Mouse (Mus musculus) left cerebral cortex, adult 2 months (tissue): ENCODE data around the gene Prkn. TPM values are rescaled to one million over a fixed set of nuclear protein-coding genes. Genes with fewer than 3 reads are reported as not detected.

ENCODE experiments used
- DNase-seq, 2 experiments: peaks; one replicate each; pipeline ENCODE4 v3.0.0; 2021 to 2022; ENCODE audit warnings: low spot score in 2 of 2, mixed read lengths in 1 of 2; ENCODE audit errors: extremely low spot score in 1 of 2
- H3K27ac ChIP-seq: fragments of 200-600 bp; 2 replicates; pipeline ENCODE4 v1.8.1; 2022
- H3K4me3 ChIP-seq: fragments of 200-600 bp; 2 replicates; pipeline ENCODE4 v1.8.1; 2022
- CTCF ChIP-seq: fragments of 200-600 bp; IDR thresholded peaks from 2 replicates; pipeline ENCODE4 v1.8.1; 2022; ENCODE audit warnings: antibody characterized with exemption, mild to moderate bottlenecking, moderate library complexity
- intact Hi-C: fragments of 180-260 bp; cut with DNase I; formaldehyde crosslinking; loops from one replicate; pipeline ENCODE4 v1.15.1; 2025
- total RNA-seq, 2 experiments: library from RNA; stranded (reverse); gene quantifications; 2 replicates each; pipeline ENCODE4 v1.2.3; 2021

Gene Prkn
- total RNA-seq, 2 experiments from 2014 or later: 17.2 to 18.8 TPM

GRCm38 (mm10) chr17:11087823-11088222, 247.6 kb downstream of the Prkn start:
- Histone ChIP-seq H3K4me3 (no peak overlapping the region), H3K27ac (no peak overlapping the region)
- intact Hi-C loops: no loop called here
- DNase-seq: no peak
- TF ChIP-seq CTCF: no peak

GRCm38 (mm10) chr17:11089361-11089760, 249.2 kb downstream of the Prkn start:
- no peak for TF ChIP-seq CTCF
- no peak for DNase-seq
- Histone ChIP-seq H3K4me3 (no peak overlapping the region), H3K27ac (no peak overlapping the region)
- intact Hi-C loops: no loop called here

- intact Hi-C loops: no loop called here
- Histone ChIP-seq H3K27ac (peak overlapping the region; percentile 67; the same call in 1 of the 2 replicates), H3K4me3 (no peak overlapping the region)
- peak in 1 of 2 experiments; percentile 24 for DNase-seq
- no peak for TF ChIP-seq CTCF
Measured at GRCm38 (mm10) chr17:11092900-11093299, 252.7 kb downstream of the Prkn start.

- no peak for TF ChIP-seq CTCF
- Histone ChIP-seq H3K27ac (peak overlapping the region; percentile 67; the same call in 1 of the 2 replicates), H3K4me3 (no peak overlapping the region)
- no peak for DNase-seq
- intact Hi-C loops: no loop called here
Measured at GRCm38 (mm10) chr17:11093321-11093720, 253.1 kb downstream of the Prkn start.

- TF ChIP-seq CTCF: no peak
- intact Hi-C loops: loop anchor here (5.0 kb wide), 1 partner anchor 50 kb away; no protein-coding TSS in a partner anchor
- no peak overlapping the region for H3K27ac ChIP-seq
- no peak for DNase-seq
- H3K4me3 ChIP-seq: no peak overlapping the region
Measured at GRCm38 (mm10) chr17:11107007-11107406, 266.8 kb downstream of the Prkn start.

GRCm38 (mm10) chr17:11107916-11108315, 267.7 kb downstream of the Prkn start:
- no peak overlapping the region for H3K27ac ChIP-seq
- H3K4me3 ChIP-seq: no peak overlapping the region
- peak; percentile 26 to 30 for DNase-seq
- intact Hi-C loops: loop anchor here (5.0 kb wide), 1 partner anchor 49 kb away; no protein-coding TSS in a partner anchor
- no peak for TF ChIP-seq CTCF

GRCm38 (mm10) chr17:11117508-11117907, 277.3 kb downstream of the Prkn start:
- DNase-seq: no peak
- H3K4me3 ChIP-seq: no peak overlapping the region
- intact Hi-C loops: no loop called here
- TF ChIP-seq CTCF: no peak
- H3K27ac ChIP-seq: no peak overlapping the region

GRCm38 (mm10) chr17:11124048-11124447, 283.9 kb downstream of the Prkn start:
- intact Hi-C loops: no loop called here
- no peak overlapping the region for H3K27ac ChIP-seq
- peak; percentile 16 to 28 for DNase-seq

GRCm38 (mm10) chr17:11127217-11127616, 287.0 kb downstream of the Prkn start:
- no peak for TF ChIP-seq CTCF
- Histone ChIP-seq H3K4me3 (no peak overlapping the region), H3K27ac (no peak overlapping the region)
- no peak for DNase-seq
- intact Hi-C loops: no loop called here

More at GRCm38 (mm10) chr17:11124048-11124447, 283.9 kb downstream of the Prkn start:
- no peak overlapping the region for H3K4me3 ChIP-seq
- TF ChIP-seq CTCF: no peak

- TF ChIP-seq CTCF: no peak
- no peak overlapping the region for H3K4me3 ChIP-seq
- no peak overlapping the region for H3K27ac ChIP-seq
- DNase-seq: no peak
- intact Hi-C loops: no loop called here
Measured at GRCm38 (mm10) chr17:11130919-11131318, 290.7 kb downstream of the Prkn start.

GRCm38 (mm10) chr17:11142321-11142720, 302.1 kb downstream of the Prkn start:
- no peak for TF ChIP-seq CTCF
- H3K27ac ChIP-seq: no peak overlapping the region
- no peak overlapping the region for H3K4me3 ChIP-seq
- intact Hi-C loops: no loop called here
- peak; percentile 49 to 50 for DNase-seq

- H3K27ac ChIP-seq: peak overlapping the region; percentile 83
- no peak for DNase-seq
- intact Hi-C loops: loop anchor here (2.0 to 5.0 kb wide), 5 partner anchors 49 to 837 kb away; partner anchors contain the start of gene Qk
- TF ChIP-seq CTCF: no peak
- no peak overlapping the region for H3K4me3 ChIP-seq
Measured at GRCm38 (mm10) chr17:11156119-11156518, 315.9 kb downstream of the Prkn start.

- peak overlapping the region; percentile 83 for H3K27ac ChIP-seq
- TF ChIP-seq CTCF: no peak
- H3K4me3 ChIP-seq: no peak overlapping the region
- intact Hi-C loops: loop anchor here (1.0 to 5.0 kb wide), 7 partner anchors 50 to 839 kb away; partner anchors contain the start of gene Qk
- DNase-seq: peak; percentile 54 to 81
Measured at GRCm38 (mm10) chr17:11157536-11157935, 317.4 kb downstream of the Prkn start.
